Mouse (Mus musculus) myocyte (in vitro differentiated cells): Measurements from ENCODE around the gene Bckdha. TPM values are rescaled to one million over a fixed set of nuclear protein-coding genes. Genes with fewer than 3 reads are reported as not detected.

Experiments
- H3K27me3 ChIP-seq: one replicate; pipeline ENCODE4 v1.6.1; 2011; ENCODE audit not compliant: control insufficient read depth, insufficient read depth, insufficient read length
- H3K36me3 ChIP-seq: one replicate; pipeline ENCODE4 v1.6.1; 2011; ENCODE audit not compliant: control insufficient read depth, insufficient read depth
- H3K4me2 ChIP-seq: one replicate; pipeline ENCODE4 v1.6.1; 2011; ENCODE audit warnings: low read depth, control low read depth
- H3K4me3 ChIP-seq: one replicate; pipeline ENCODE4 v1.5.1; 2011; ENCODE audit warnings: mild to moderate bottlenecking, control low read depth, moderate library complexity
- H3K79me2 ChIP-seq: one replicate; pipeline ENCODE4 v1.6.1; 2011; ENCODE audit not compliant: control insufficient read depth, insufficient read depth
- H3ac ChIP-seq: one replicate; pipeline ENCODE4 v1.6.1; 2011; ENCODE audit not compliant: control insufficient read depth, insufficient read length
- CEBPB ChIP-seq: IDR thresholded peaks from 2 replicates; pipeline ENCODE4 v1.6.1; 2011; ENCODE audit warnings: mild to moderate bottlenecking, moderate library complexity; ENCODE audit not compliant: poor library complexity, insufficient read depth, severe bottlenecking
- E2F4 ChIP-seq: IDR thresholded peaks from one replicate; pipeline ENCODE4 v1.6.1; 2011; ENCODE audit warnings: mild to moderate bottlenecking, control low read depth, moderate library complexity; ENCODE audit not compliant: insufficient read depth
- MAX ChIP-seq: IDR thresholded peaks from one replicate; pipeline ENCODE4 v1.6.1; 2011; ENCODE audit warnings: low read depth, mild to moderate bottlenecking, control low read depth
- MYOD1 ChIP-seq, 3 experiments: IDR thresholded peaks; one replicate each; pipeline ENCODE4 v1.6.1; 2011; ENCODE audit warnings: control low read depth in 2 of 3, low read depth in 2 of 3, mild to moderate bottlenecking in 2 of 3, moderate library complexity in 1 of 3; ENCODE audit not compliant: insufficient read length in 2 of 3, control insufficient read depth in 1 of 3
- MYOG ChIP-seq, 3 experiments: IDR thresholded peaks; one replicate each; pipeline ENCODE4 v1.6.1; 2011; ENCODE audit warnings: control low read depth in 2 of 3, low read depth in 2 of 3, mild to moderate bottlenecking in 2 of 3; ENCODE audit not compliant: insufficient read length in 2 of 3, control insufficient read depth in 1 of 3, insufficient read depth in 1 of 3
- POLR2A ChIP-seq: IDR thresholded peaks from one replicate; pipeline ENCODE4 v1.6.1; 2011; ENCODE audit warnings: low read depth, mild to moderate bottlenecking, control low read depth, moderate library complexity; ENCODE audit not compliant: insufficient read length
- POLR2AphosphoS2 ChIP-seq: IDR thresholded peaks from one replicate; pipeline ENCODE4 v1.6.1; 2011; ENCODE audit warnings: low read depth, control low read depth; ENCODE audit not compliant: insufficient read length
- REST ChIP-seq: IDR thresholded peaks from one replicate; pipeline ENCODE4 v1.6.1; 2011; ENCODE audit warnings: mild to moderate bottlenecking, control low read depth, moderate library complexity; ENCODE audit not compliant: insufficient read depth, insufficient read length
- SRF ChIP-seq: IDR thresholded peaks from one replicate; pipeline ENCODE4 v1.6.1; 2011; ENCODE audit warnings: low read depth; ENCODE audit not compliant: control insufficient read depth, insufficient read length
- TCF12 ChIP-seq: IDR thresholded peaks from one replicate; pipeline ENCODE4 v1.6.1; 2011; ENCODE audit warnings: mild to moderate bottlenecking, control low read depth; ENCODE audit not compliant: poor library complexity, insufficient read depth, severe bottlenecking
- TCF3 ChIP-seq: IDR thresholded peaks from one replicate; pipeline ENCODE4 v1.6.1; 2011; ENCODE audit warnings: low read depth, control low read depth; ENCODE audit not compliant: insufficient read length
- USF1 ChIP-seq: IDR thresholded peaks from one replicate; pipeline ENCODE4 v1.6.1; 2011; ENCODE audit warnings: low read depth, mild to moderate bottlenecking, control low read depth, moderate library complexity
- polyA plus RNA-seq: library from polyadenylated mRNA; unstranded; fragments of >200 nt; fragmentation: generic; extraction: Trizol; gene quantifications from one replicate; pipeline ENCODE4 v1.2.1, GENCODE M21; 2012; ENCODE audit warnings: missing spikeins

Gene Bckdha
- polyA plus RNA-seq, 1 experiment = 54.9 TPM

DNA sequence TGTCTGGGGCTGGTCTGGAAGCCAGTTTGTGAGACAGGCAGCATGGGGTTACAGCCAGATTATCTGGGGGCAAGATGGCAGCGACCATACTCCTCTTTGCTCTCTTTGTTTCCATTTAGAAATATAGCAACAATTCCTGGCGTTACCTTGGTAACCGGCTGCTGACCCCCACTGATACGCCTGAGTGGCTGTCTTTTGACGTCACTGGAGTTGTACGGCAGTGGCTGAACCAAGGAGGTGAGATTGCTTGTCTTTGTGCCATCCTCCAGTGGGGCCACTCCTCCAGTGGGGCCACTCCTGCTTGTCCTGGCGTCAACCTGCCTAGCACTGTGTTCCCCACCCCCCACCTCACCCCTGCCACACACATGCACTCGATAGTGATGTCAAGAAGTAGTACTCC, 35.3 kb upstream of the Bckdha start:
- Histone ChIP-seq H3K36me3 (peaks cover 16% of the 10 kb centered on the region), H3K79me2 (peaks cover 11% of the 10 kb centered on the region), H3K4me2 (no peak overlapping the region), H3K27me3 (no peaks in the 10 kb centered on the region), H3ac (no peak overlapping the region), H3K4me3 (no peak overlapping the region)
- TF ChIP-seq E2F4 (no peak), MYOD1 (IDR thresholded peaks at IDR 0.05; ENCODE audit: control insufficient read depth in 1 of 3, insufficient read length in 2 of 3, low read depth in 2 of 3) (no peak), CEBPB (no peak), USF1 (no peak), MYOG (IDR thresholded peaks at IDR 0.05; ENCODE audit: control insufficient read depth in 1 of 3, insufficient read depth in 1 of 3, insufficient read length in 2 of 3, low read depth in 2 of 3) (no peak), POLR2AphosphoS2 (no peak), POLR2A (no peak), MAX (no peak), TCF12 (no peak), SRF (no peak), TCF3 (no peak), REST (no peak)

DNA sequence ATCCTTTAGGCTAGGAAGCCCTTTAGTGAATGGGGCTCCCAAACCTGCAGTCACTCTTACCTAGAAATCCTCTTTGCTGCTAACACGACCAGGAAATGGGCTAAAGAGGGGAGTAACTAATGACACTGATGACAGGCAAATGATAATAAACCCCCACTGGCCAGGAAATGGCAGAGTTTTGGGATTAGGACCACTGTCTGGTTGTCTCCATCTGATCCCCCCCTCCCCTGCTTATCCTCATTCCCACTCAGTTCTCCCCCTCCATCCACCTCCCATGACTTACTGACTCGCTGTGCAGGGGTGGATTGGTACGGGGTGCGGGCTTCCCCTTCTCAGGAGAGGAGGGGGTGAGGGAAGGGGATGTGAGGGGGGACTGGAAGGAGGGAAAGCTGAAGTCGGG, 31.3 kb upstream of the Bckdha start:
- Histone ChIP-seq H3K36me3 (peaks cover 3% of the 10 kb centered on the region), H3K4me2 (peak overlapping the region; percentile 74), H3ac (no peak overlapping the region), H3K27me3 (no peaks in the 10 kb centered on the region), H3K79me2 (peaks cover 29% of the 10 kb centered on the region), H3K4me3 (peak overlapping the region; percentile 90)
- TF ChIP-seq SRF (no peak), MYOD1 (IDR thresholded peaks at IDR 0.05; ENCODE audit: control insufficient read depth in 1 of 3, insufficient read length in 2 of 3, low read depth in 2 of 3) (no peak), TCF12 (no peak), USF1 (no peak), CEBPB (no peak), MYOG (IDR thresholded peaks at IDR 0.05; ENCODE audit: control insufficient read depth in 1 of 3, insufficient read depth in 1 of 3, insufficient read length in 2 of 3, low read depth in 2 of 3) (no peak), E2F4 (no peak)

DNA sequence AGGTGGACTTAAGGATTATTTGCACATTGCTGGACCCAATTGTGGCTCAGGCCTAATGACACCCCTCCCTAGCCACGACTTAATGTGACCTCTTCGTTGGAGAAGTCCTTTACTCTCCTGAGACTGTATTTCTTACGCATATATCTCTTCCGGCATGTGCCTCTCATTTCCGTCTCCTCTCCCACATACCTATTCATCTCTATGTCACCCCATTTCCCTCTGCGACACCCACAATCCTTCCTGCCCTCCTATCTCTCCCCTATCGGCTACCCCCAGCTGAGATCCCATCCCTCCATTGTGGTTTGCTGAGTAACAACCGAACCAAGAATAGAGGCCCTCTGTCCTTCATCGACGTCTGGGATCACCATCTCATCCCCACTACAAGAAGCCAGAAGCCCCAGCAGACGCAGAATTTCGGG, 30.8 kb upstream of the Bckdha start:
- Histone ChIP-seq H3K4me3 (peak overlapping the region; percentile 90), H3K79me2 (peaks cover 29% of the 10 kb centered on the region), H3K36me3 (peaks cover 3% of the 10 kb centered on the region), H3K4me2 (peak overlapping the region; percentile 74), H3ac (no peak overlapping the region), H3K27me3 (no peaks in the 10 kb centered on the region)
- TF ChIP-seq E2F4 (no peak), TCF3 (no peak), TCF12 (no peak), MYOD1 (IDR thresholded peaks at IDR 0.05; ENCODE audit: control insufficient read depth in 1 of 3, insufficient read length in 2 of 3, low read depth in 2 of 3) (no peak), POLR2AphosphoS2 (no peak), CEBPB (no peak), POLR2A (no peak), MAX (no peak), USF1 (no peak), REST (no peak), MYOG (IDR thresholded peaks at IDR 0.05; ENCODE audit: control insufficient read depth in 1 of 3, insufficient read depth in 1 of 3, insufficient read length in 2 of 3, low read depth in 2 of 3) (no peak), SRF (no peak)

DNA sequence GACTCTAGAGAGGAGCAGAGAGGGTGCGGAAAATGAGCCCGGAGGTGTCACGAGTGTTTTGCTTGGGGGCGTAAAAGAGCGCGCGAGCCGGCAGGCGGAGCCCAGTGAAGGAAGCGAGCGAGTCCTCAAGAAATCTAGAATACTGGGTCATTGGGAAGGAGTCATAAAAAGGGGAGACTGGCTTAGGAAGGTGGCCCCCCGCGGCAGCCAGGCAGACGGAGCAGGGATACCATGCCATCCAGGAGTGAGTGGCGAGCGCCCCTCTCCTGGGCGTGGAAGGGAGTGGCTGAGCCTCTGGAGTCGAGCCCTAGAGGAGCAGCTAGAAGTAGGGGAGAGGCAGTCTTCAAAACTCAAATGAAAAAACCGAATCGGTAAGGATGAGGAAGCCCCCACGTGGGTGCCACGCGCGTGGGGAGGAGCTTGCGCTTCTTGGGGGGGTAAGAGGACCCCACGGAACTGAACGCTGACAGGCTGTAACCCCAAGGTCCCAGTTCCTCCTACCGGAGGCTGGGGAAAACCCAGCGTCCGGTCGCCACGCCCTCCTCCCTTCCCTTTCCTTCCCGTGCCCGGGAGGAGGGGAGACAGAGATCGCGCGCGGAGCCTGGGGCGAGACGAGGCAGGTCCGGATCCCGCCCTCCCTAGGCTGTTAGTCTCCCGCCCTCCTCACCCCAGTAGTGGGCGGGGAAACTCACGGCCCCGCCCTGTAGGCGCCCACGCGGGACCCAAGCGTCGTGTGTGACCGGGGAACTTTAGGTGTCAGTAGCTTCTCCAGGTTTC, 30.2 kb upstream of the Bckdha start:
- Histone ChIP-seq H3K4me2 (peak overlapping the region; percentile 74), H3K79me2 (peaks cover 29% of the 10 kb centered on the region), H3K4me3 (peak overlapping the region; percentile 90), H3ac (peak overlapping the region; percentile 50), H3K27me3 (no peaks in the 10 kb centered on the region), H3K36me3 (peaks cover 3% of the 10 kb centered on the region)
- TF ChIP-seq E2F4 = peak; percentile 18
- TF ChIP-seq POLR2AphosphoS2 = peak; percentile 34
- TF ChIP-seq POLR2A = peak; percentile 54
- no peak for TF ChIP-seq REST
- TF ChIP-seq MYOG (IDR thresholded peaks at IDR 0.05; ENCODE audit: control insufficient read depth in 1 of 3, insufficient read depth in 1 of 3, insufficient read length in 2 of 3, low read depth in 2 of 3) = no peak
- no peak for TF ChIP-seq USF1

DNA sequence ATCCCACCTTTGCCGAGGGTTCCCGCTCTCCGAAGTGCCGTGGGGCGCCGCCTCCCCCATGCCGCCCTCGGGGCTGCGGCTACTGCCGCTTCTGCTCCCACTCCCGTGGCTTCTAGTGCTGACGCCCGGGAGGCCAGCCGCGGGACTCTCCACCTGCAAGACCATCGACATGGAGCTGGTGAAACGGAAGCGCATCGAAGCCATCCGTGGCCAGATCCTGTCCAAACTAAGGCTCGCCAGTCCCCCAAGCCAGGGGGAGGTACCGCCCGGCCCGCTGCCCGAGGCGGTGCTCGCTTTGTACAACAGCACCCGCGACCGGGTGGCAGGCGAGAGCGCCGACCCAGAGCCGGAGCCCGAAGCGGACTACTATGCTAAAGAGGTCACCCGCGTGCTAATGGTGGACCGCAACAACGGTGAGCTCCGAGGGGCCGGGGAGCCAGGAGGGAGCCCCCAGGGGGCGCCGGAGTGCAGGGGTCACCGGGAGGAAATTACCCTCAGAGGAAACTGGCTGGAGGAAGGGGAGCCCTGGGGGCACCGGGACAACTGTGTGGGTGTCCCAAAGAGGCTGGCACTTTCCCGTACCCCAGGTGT, 29.1 kb upstream of the Bckdha start:
- TF ChIP-seq REST (no peak), POLR2A (peak; percentile 32), POLR2AphosphoS2 (peak; percentile 44)
- peak overlapping the region; percentile 90 for H3K4me3 ChIP-seq
- H3K27me3 ChIP-seq = no peaks in the 10 kb centered on the region
- H3ac ChIP-seq = peak overlapping the region; percentile 50
- H3K4me2 ChIP-seq = peak overlapping the region; percentile 74
- peaks cover 29% of the 10 kb centered on the region for H3K79me2 ChIP-seq
- H3K36me3 ChIP-seq = no peaks in the 10 kb centered on the region
